Comparison of ENCODE assay signal across 11 mouse cellular contexts in the genomic region with DNA sequence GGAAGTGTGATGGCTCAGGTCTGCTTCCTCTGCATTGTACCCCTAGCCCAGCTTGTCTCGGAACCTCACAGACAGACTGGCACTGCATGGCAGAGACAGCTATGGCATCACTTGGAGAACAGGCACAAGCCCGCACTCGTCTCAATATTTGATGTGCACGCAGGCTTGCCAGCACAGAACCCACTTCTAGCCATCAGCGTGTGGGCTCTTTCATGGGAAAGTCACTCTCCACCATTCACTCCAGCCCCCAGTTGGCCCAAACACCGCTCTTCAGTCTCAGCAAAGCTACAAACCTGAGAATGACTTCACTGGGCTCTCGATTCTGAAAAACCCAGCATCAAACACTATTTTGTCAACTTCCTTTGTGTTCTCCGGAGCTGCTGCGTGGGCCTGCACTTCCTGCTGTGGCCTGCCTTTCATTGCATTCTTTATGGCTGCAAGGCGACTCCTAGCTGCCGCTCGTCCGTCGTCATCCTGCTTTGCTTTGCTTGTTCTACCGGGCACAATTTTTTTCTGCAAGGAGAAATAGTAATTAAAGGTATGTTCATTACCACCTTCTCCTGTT. TPM values are rescaled to one million over a fixed set of nuclear protein-coding genes. Genes with fewer than 3 reads are reported as not detected.
DNase-seq lines count a peak whose midpoint lies in the region; ATAC-seq lines count a peak whose summit lies in the region.
"Had no signal": no experiment of that assay in that cellular context is flagged by ENCODE, and none has a peak within 500 bp of the region (broad histone marks: within the 10 kb centered on the region; RNA-seq: fewer than 3 reads in every experiment).

No protein-coding gene starts in this region.

- 63% methylated on average over 15 of the region's 15 CpGs for WGBS in forebrain, embryonic 13.5 days
- 77% methylated on average over 15 of the region's 15 CpGs for WGBS in forebrain, embryonic 11.5 days
- 69% methylated on average over 15 of the region's 15 CpGs for WGBS in midbrain, embryonic 15.5 days
- 78% methylated on average over 15 of the region's 15 CpGs for WGBS in midbrain, embryonic 11.5 days

- H3K4me2 ChIP-seq in forebrain, embryonic 13.5 days = no peak overlapping the region
- H3K4me2 ChIP-seq in forebrain, embryonic 11.5 days (ENCODE audit: low read depth, low read length, severe bottlenecking) = no peak overlapping the region
- no peak overlapping the region for H3K4me2 ChIP-seq in midbrain, embryonic 15.5 days
- no peak overlapping the region for H3K4me2 ChIP-seq in midbrain, embryonic 11.5 days
- H3K4me2 ChIP-seq: limb, embryonic 13.5 days; midbrain, embryonic 12.5 days had no signal

- H3K4me1 ChIP-seq in forebrain, embryonic 13.5 days = no peaks in the 10 kb centered on the region
- no peaks in the 10 kb centered on the region for H3K4me1 ChIP-seq in forebrain, embryonic 11.5 days (replicated peaks; ENCODE audit: control insufficient read depth, insufficient read depth, low read length)
- H3K4me1 ChIP-seq in midbrain, embryonic 15.5 days = no peaks in the 10 kb centered on the region
- H3K4me1 ChIP-seq in midbrain, embryonic 11.5 days (ENCODE audit: control insufficient read depth, insufficient read depth, low read length) = no peaks in the 10 kb centered on the region
- H3K4me1 ChIP-seq in megakaryocyte, embryonic 14.5 days = peaks cover 31% of the 10 kb centered on the region
- H3K4me1 ChIP-seq: limb, embryonic 13.5 days; midbrain, embryonic 12.5 days had no signal

- no peaks in the 10 kb centered on the region for H3K9me3 ChIP-seq in forebrain, embryonic 13.5 days (replicated peaks)
- no peaks in the 10 kb centered on the region for H3K9me3 ChIP-seq in forebrain, embryonic 11.5 days (ENCODE audit: control insufficient read depth, low read length)
- H3K9me3 ChIP-seq in midbrain, embryonic 15.5 days = no peaks in the 10 kb centered on the region
- no peaks in the 10 kb centered on the region for H3K9me3 ChIP-seq in midbrain, embryonic 11.5 days (ENCODE audit: control insufficient read depth, low read length)
- no peaks in the 10 kb centered on the region for H3K9me3 ChIP-seq in megakaryocyte, embryonic 14.5 days
- H3K9me3 ChIP-seq: limb, embryonic 13.5 days; midbrain, embryonic 12.5 days had no signal

- no peak overlapping the region for H3K9ac ChIP-seq in forebrain, embryonic 13.5 days
- no peak overlapping the region for H3K9ac ChIP-seq in forebrain, embryonic 11.5 days (ENCODE audit: low read length)
- H3K9ac ChIP-seq in midbrain, embryonic 15.5 days = no peak overlapping the region
- no peak overlapping the region for H3K9ac ChIP-seq in midbrain, embryonic 11.5 days (ENCODE audit: low read length)
- H3K9ac ChIP-seq: limb, embryonic 13.5 days; midbrain, embryonic 12.5 days had no signal

- no peak for DNase-seq in forebrain, embryonic 11.5 days (ENCODE audit: low spot score)
- no peak for DNase-seq in midbrain, embryonic 11.5 days (ENCODE audit: low spot score, missing footprints)
- DNase-seq in thymus, postnatal 25 days = peak; percentile 65
- DNase-seq in frontal cortex, postnatal 14 days (ENCODE audit: low spot score in 2 of 2) = no peak
- no peak for DNase-seq in layer of hippocampus, adult 9-10 months (ENCODE audit: low spot score)
- DNase-seq: right cerebral cortex, postnatal 14 days had no signal

- no peak overlapping the region for H3K4me3 ChIP-seq in forebrain, embryonic 13.5 days
- no peak overlapping the region for H3K4me3 ChIP-seq in forebrain, embryonic 11.5 days (ENCODE audit: low read depth, low read length)
- H3K4me3 ChIP-seq in midbrain, embryonic 15.5 days = no peak overlapping the region
- no peak overlapping the region for H3K4me3 ChIP-seq in midbrain, embryonic 11.5 days (ENCODE audit: low read depth, low read length)
- H3K4me3 ChIP-seq in megakaryocyte, embryonic 14.5 days (replicated peaks) = peak overlapping the region; percentile 89
- H3K4me3 ChIP-seq: limb, embryonic 13.5 days; midbrain, embryonic 12.5 days had no signal

- H3K36me3 ChIP-seq in forebrain, embryonic 13.5 days (ENCODE audit: poor library complexity, severe bottlenecking) = peaks cover 84% of the 10 kb centered on the region
- H3K36me3 ChIP-seq in forebrain, embryonic 11.5 days (ENCODE audit: control insufficient read depth, insufficient read depth, low read length) = peaks cover 23% of the 10 kb centered on the region
- no peaks in the 10 kb centered on the region for H3K36me3 ChIP-seq in midbrain, embryonic 15.5 days (replicated peaks)
- peaks cover 39% of the 10 kb centered on the region for H3K36me3 ChIP-seq in midbrain, embryonic 11.5 days (ENCODE audit: control insufficient read depth, insufficient read depth, low read length)
- peaks cover 90% of the 10 kb centered on the region for H3K36me3 ChIP-seq in megakaryocyte, embryonic 14.5 days (replicated peaks; ENCODE audit: low read length)

- ATAC-seq in forebrain, embryonic 13.5 days = no peak
- no peak for ATAC-seq in forebrain, embryonic 11.5 days (replicated peaks; ENCODE audit: low FRiP score)
- peak; percentile 41; the same call in 1 of the 2 replicates for ATAC-seq in midbrain, embryonic 15.5 days (replicated peaks)
- ATAC-seq in midbrain, embryonic 11.5 days (ENCODE audit: low FRiP score) = no peak

- H3K27me3 ChIP-seq in forebrain, embryonic 13.5 days = no peaks in the 10 kb centered on the region
- no peaks in the 10 kb centered on the region for H3K27me3 ChIP-seq in forebrain, embryonic 11.5 days (ENCODE audit: control insufficient read depth, insufficient read depth, low read length)
- no peaks in the 10 kb centered on the region for H3K27me3 ChIP-seq in midbrain, embryonic 15.5 days (replicated peaks)
- H3K27me3 ChIP-seq in midbrain, embryonic 11.5 days (ENCODE audit: control insufficient read depth, insufficient read depth, low read length) = no peaks in the 10 kb centered on the region
- H3K27me3 ChIP-seq in megakaryocyte, embryonic 14.5 days (replicated peaks) = no peaks in the 10 kb centered on the region
- H3K27me3 ChIP-seq: limb, embryonic 13.5 days; midbrain, embryonic 12.5 days had no signal

- H3K27ac ChIP-seq in forebrain, embryonic 13.5 days = peak overlapping the region; percentile 12; the same call in 1 of the 2 replicates
- H3K27ac ChIP-seq in forebrain, embryonic 11.5 days (ENCODE audit: low read depth, low read length) = no peak overlapping the region
- H3K27ac ChIP-seq in midbrain, embryonic 15.5 days = no peak overlapping the region
- H3K27ac ChIP-seq in midbrain, embryonic 11.5 days (ENCODE audit: low read depth, low read length) = no peak overlapping the region
- H3K27ac ChIP-seq: limb, embryonic 13.5 days; midbrain, embryonic 12.5 days had no signal

RNA-seq across cellular contexts. Expression of a gene that starts 22.7 kb away (rescaled TPM):
- polyA plus RNA-seq in forebrain, embryonic 13.5 days (2015; fragmentation: Nextera tagmentation; extraction: Ambion mirVana) = 42.0 and 45.0 TPM in 2 replicates
- 77.6 and 90.4 TPM in 2 replicates for polyA plus RNA-seq in forebrain, embryonic 11.5 days (2014; fragmentation: Nextera tagmentation; extraction: Ambion mirVana)
- 6.8 and 7.8 TPM in 2 replicates for polyA plus RNA-seq in midbrain, embryonic 15.5 days (2015; fragmentation: Nextera tagmentation; extraction: Ambion mirVana)
- polyA plus RNA-seq in midbrain, embryonic 11.5 days (2014; fragmentation: Nextera tagmentation; extraction: Ambion mirVana) = 61.2 and 69.4 TPM in 2 replicates
- 4.1 and 11.0 TPM in 2 replicates for polyA plus RNA-seq in megakaryocyte, embryonic 14.5 days (2012; ENCODE audit: insufficient read depth, low replicate concordance)

RNA-seq across cellular contexts. Expression of a gene that starts 28.0 kb away (rescaled TPM):
- 0.72 and 0.89 TPM in 2 replicates for polyA plus RNA-seq in forebrain, embryonic 13.5 days (2015; fragmentation: Nextera tagmentation; extraction: Ambion mirVana)
- polyA plus RNA-seq in forebrain, embryonic 11.5 days (2014; fragmentation: Nextera tagmentation; extraction: Ambion mirVana) = 0.24 and 0.97 TPM in 2 replicates
- 3.6 and 3.8 TPM in 2 replicates for polyA plus RNA-seq in midbrain, embryonic 15.5 days (2015; fragmentation: Nextera tagmentation; extraction: Ambion mirVana)
- polyA plus RNA-seq in midbrain, embryonic 11.5 days (2014; fragmentation: Nextera tagmentation; extraction: Ambion mirVana) = 0.33 and 0.81 TPM in 2 replicates
- 566 and 781 TPM in 2 replicates for polyA plus RNA-seq in megakaryocyte, embryonic 14.5 days (2012; ENCODE audit: insufficient read depth, low replicate concordance)

RNA-seq across cellular contexts. Expression of a gene that starts 54.7 kb away (rescaled TPM):
- 20.4 and 23.5 TPM in 2 replicates for polyA plus RNA-seq in forebrain, embryonic 13.5 days (2015; fragmentation: Nextera tagmentation; extraction: Ambion mirVana)
- polyA plus RNA-seq in forebrain, embryonic 11.5 days (2014; fragmentation: Nextera tagmentation; extraction: Ambion mirVana) = 22.9 and 27.6 TPM in 2 replicates
- 31.9 and 36.0 TPM in 2 replicates for polyA plus RNA-seq in midbrain, embryonic 15.5 days (2015; fragmentation: Nextera tagmentation; extraction: Ambion mirVana)
- 20.2 and 24.0 TPM in 2 replicates for polyA plus RNA-seq in midbrain, embryonic 11.5 days (2014; fragmentation: Nextera tagmentation; extraction: Ambion mirVana)
- 4.2 and 4.8 TPM in 2 replicates for polyA plus RNA-seq in megakaryocyte, embryonic 14.5 days (2012; ENCODE audit: insufficient read depth, low replicate concordance)

Comparison
In these comparisons a context has a peak if more than half of its experiments do, and no peak if none do; other contexts are left out.
1. RNA of a gene that starts 28.0 kb away (polyA plus RNA-seq): 566 to 781 TPM in megakaryocyte, embryonic 14.5 days; 3.6 to 3.8 TPM in midbrain, embryonic 15.5 days, 0.72 to 0.89 TPM in forebrain, embryonic 13.5 days, 0.33 to 0.81 TPM in midbrain, embryonic 11.5 days and 0.24 to 0.97 TPM in forebrain, embryonic 11.5 days; every median in the first group is over 100 times any median in the second.